Mouse (Mus musculus) frontal cortex, postnatal 36 days (tissue): ENCODE results near the gene Dpysl5.

Experiments used
- DNase-seq, 2 experiments: peaks; one replicate each; pipeline ENCODE4 v3.0.0; 2022; ENCODE audit warnings: low spot score in 2 of 2

Gene Dpysl5

GRCm38 (mm10) chr5:30823091-30823490 is 111.7 kb downstream of the Dpysl5 start:
- no peak for DNase-seq

GRCm38 (mm10) chr5:30824124-30824988 is 113.0 kb downstream of the Dpysl5 start:
- no peak for DNase-seq

GRCm38 (mm10) chr5:30825166-30825565 is 113.8 kb downstream of the Dpysl5 start:
- DNase-seq = no peak

- no peak for DNase-seq
Observed at GRCm38 (mm10) chr5:30825821-30826220, 114.5 kb downstream of the Dpysl5 start.

- no peak for DNase-seq
Observed at GRCm38 (mm10) chr5:30833416-30833815, 122.1 kb downstream of the Dpysl5 start.

- DNase-seq = no peak
Observed at GRCm38 (mm10) chr5:30839731-30840130, 128.4 kb downstream of the Dpysl5 start.

GRCm38 (mm10) chr5:30841896-30842295 is 130.5 kb downstream of the Dpysl5 start:
- DNase-seq = no peak
